Mouse (Mus musculus): ENCODE data around the gene Suv39h1.
"Not testable (repeated sequence)": the region's sequence is repeated elsewhere in the genome, so short reads cannot be mapped to it uniquely, and the experiment has no call there.

GRCm38 (mm10) chrX:8015675-8016074 is 58.9 kb downstream of the Suv39h1 start:
- TF ChIP-seq MAFK (IDR thresholded peaks at IDR 0.05; ENCODE audit: insufficient read depth, low read depth, low read length); HCFC1 (IDR thresholded peaks at IDR 0.05; ENCODE audit: borderline replicate concordance, insufficient read depth, low read length); ZC3H11A (IDR thresholded peaks at IDR 0.05; ENCODE audit: borderline replicate concordance, low read depth, low read length); ZNF384 (IDR thresholded peaks at IDR 0.05; ENCODE audit: low read depth, low read length): not testable (repeated sequence)
